Mouse (Mus musculus): ENCODE results near the gene Psmc2. TPM values are rescaled to one million over a fixed set of nuclear protein-coding genes. Genes with fewer than 3 reads are reported as not detected.

Psmc2 gene
- total and polyA plus RNA-seq, 3 experiments, result 297 to 356 (median 316) TPM

DNA sequence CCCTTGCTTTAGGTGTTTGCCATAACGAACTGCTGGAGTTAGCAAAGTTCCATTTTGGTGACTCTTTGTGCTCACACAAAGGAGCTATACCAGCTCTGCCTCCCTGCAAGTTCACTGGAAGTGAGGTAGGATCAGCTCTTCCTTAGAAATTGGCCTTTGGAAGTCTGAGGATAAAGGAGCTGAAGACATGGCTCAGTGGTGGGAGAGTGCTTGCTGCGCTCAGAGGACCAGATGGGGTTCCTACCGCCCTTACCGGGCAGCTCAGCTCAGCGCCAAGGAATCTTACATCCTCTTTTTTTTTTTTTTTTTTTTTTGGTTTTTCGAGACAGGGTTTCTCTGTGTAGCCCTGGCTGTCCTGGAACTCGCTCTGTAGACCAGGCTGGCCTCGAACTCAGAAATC lies 39.1 kb upstream of the Psmc2 start:
- Histone ChIP-seq H3K4me1 (ENCODE audit: control insufficient read depth in 1 of 2, insufficient read depth in 2 of 2, low read length in 2 of 2) (no peaks in the 10 kb centered on the region), H3K4me3 (ENCODE audit: control insufficient read depth in 1 of 2, insufficient read depth in 1 of 2, low read depth in 2 of 2, low read length in 2 of 2) (no peak overlapping the region), H3K36me3 (ENCODE audit: control insufficient read depth in 1 of 2, insufficient read depth in 2 of 2, low read length in 2 of 2) (peaks cover 0 to 27% of the 10 kb centered on the region in 2 experiments; a peak in 3 of 4 replicates), H3K27ac (ENCODE audit: control insufficient read depth, low read depth, low read length) (no peak overlapping the region), H3K79me2 (ENCODE audit: control insufficient read depth, insufficient read depth, low read length, poor library complexity) (no peaks in the 10 kb centered on the region), H3K9ac (ENCODE audit: control insufficient read depth, low read depth, low read length, poor library complexity, severe bottlenecking) (no peak overlapping the region), H3K9me3 (replicated peaks; ENCODE audit: insufficient read depth, low read length) (no peaks in the 10 kb centered on the region), H3K27me3 (ENCODE audit: control insufficient read depth in 1 of 2, insufficient read depth in 2 of 2, low read length in 2 of 2) (no peaks in the 10 kb centered on the region)
- DNase-seq (ENCODE audit: low read depth, low spot score), result no peak
- TF ChIP-seq MXI1 (IDR thresholded peaks at IDR 0.05; ENCODE audit: low read depth, low read length) (no peak), MYC (IDR thresholded peaks at IDR 0.05; ENCODE audit: low read depth, low read length) (no peak), ZKSCAN1 (IDR thresholded peaks at IDR 0.05; ENCODE audit: low read depth, low read length) (no peak), BHLHE40 (IDR thresholded peaks at IDR 0.05; ENCODE audit: borderline replicate concordance, low read depth, low read length) (no peak), ZC3H11A (IDR thresholded peaks at IDR 0.05; ENCODE audit: low read depth, low read length) (no peak), MEF2A (IDR thresholded peaks at IDR 0.05; ENCODE audit: extremely low read depth, insufficient replicate concordance, low read depth, low read length, poor library complexity, severe bottlenecking) (no peak), USF1 (IDR thresholded peaks at IDR 0.05; ENCODE audit: low read depth, low read length) (no peak), CHD2 (IDR thresholded peaks at IDR 0.05; ENCODE audit: low read length) (no peak), POLR2AphosphoS5 (IDR thresholded peaks at IDR 0.05; ENCODE audit: borderline replicate concordance, low read depth, low read length) (no peak), KAT2A (conservative IDR thresholded peaks at IDR 0.05; ENCODE audit: low read depth, low read length) (no peak), TAL1 (IDR thresholded peaks at IDR 0.05; ENCODE audit: low read length) (no peak), RAD21 (IDR thresholded peaks at IDR 0.05; ENCODE audit: low read depth, low read length) (no peak), CHD1 (IDR thresholded peaks at IDR 0.05; ENCODE audit: low read depth, low read length) (no peak), JUND (IDR thresholded peaks at IDR 0.05; ENCODE audit: low read depth, low read length) (no peak), HCFC1 (IDR thresholded peaks at IDR 0.05; ENCODE audit: low read depth, low read length) (no peak), USF2 (IDR thresholded peaks at IDR 0.05; ENCODE audit: borderline replicate concordance in 1 of 2, insufficient read depth in 1 of 2, low read depth in 1 of 2, low read length in 2 of 2) (no peak), POLR2AphosphoS2 (IDR thresholded peaks at IDR 0.05; ENCODE audit: low read length) (no peak)

DNA sequence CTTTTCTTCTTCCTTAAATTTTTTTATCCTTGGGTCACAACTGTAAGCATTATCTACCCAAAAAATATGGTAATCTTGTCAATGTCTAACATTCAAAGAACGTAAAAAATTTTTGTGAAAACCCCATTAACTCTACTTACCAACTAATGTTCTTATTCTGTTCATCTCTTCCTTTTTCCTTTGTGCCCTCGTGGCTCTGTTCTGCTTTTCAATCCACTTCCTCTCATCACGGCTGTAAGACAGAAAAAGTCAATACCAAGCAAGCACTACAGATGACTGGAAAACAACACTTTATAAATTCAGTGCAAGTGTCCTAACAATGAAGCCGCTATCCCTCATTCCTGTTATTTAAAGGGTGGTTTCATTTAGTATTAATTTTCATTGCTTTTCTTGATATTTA lies 16.6 kb upstream of the Psmc2 start:
- Histone ChIP-seq H3K27me3 (ENCODE audit: control insufficient read depth in 1 of 2, insufficient read depth in 2 of 2, low read length in 2 of 2) (no peaks in the 10 kb centered on the region), H3K79me2 (ENCODE audit: control insufficient read depth, insufficient read depth, low read length, poor library complexity) (no peaks in the 10 kb centered on the region), H3K9me3 (replicated peaks; ENCODE audit: insufficient read depth, low read length) (no peaks in the 10 kb centered on the region), H3K27ac (ENCODE audit: control insufficient read depth, low read depth, low read length) (no peak overlapping the region), H3K36me3 (ENCODE audit: control insufficient read depth in 1 of 2, insufficient read depth in 2 of 2, low read length in 2 of 2) (peaks cover 7 to 47% of the 10 kb centered on the region in 2 experiments), H3K9ac (ENCODE audit: control insufficient read depth, low read depth, low read length, poor library complexity, severe bottlenecking) (no peak overlapping the region), H3K4me3 (ENCODE audit: control insufficient read depth in 1 of 2, insufficient read depth in 1 of 2, low read depth in 2 of 2, low read length in 2 of 2) (no peak overlapping the region), H3K4me1 (ENCODE audit: control insufficient read depth in 1 of 2, insufficient read depth in 2 of 2, low read length in 2 of 2) (no peaks in the 10 kb centered on the region)
- DNase-seq (ENCODE audit: low read depth, low spot score), result peak; percentile 51
- no peak for TF ChIP-seq ZMIZ1 (IDR thresholded peaks at IDR 0.05; ENCODE audit: low read depth, low read length)
- no peak for TF ChIP-seq POLR2A (IDR thresholded peaks at IDR 0.05; ENCODE audit: control insufficient read depth in 1 of 2, insufficient read depth in 1 of 2, low read depth in 1 of 2, low read length in 2 of 2, poor library complexity in 1 of 2)
- no peak for TF ChIP-seq MYB (IDR thresholded peaks at IDR 0.05; ENCODE audit: low read depth, low read length)
- no peak for TF ChIP-seq ZC3H11A (IDR thresholded peaks at IDR 0.05; ENCODE audit: low read depth, low read length)
- no peak for TF ChIP-seq MAZ (IDR thresholded peaks at IDR 0.05; ENCODE audit: low read depth, low read length)
- TF ChIP-seq ETS1 (IDR thresholded peaks at IDR 0.05; ENCODE audit: low read depth, low read length), result no peak

All from MEL (cell line).